Mouse (Mus musculus) hindbrain, postnatal 0 days (tissue): ENCODE measurements at regions not wholly inside any gene's neighbourhood (a gene's known extent, or its start where the extent isn't known, plus 50 kb on each side); places are given as distances from the start of the nearest gene placed in this dataset.

Source experiments
- ATAC-seq: fragments of 200-750 bp; cut with Nextera tagmentation; 2 replicates; pipeline ENCODE4 v1.8.0; 2017; ENCODE audit warnings: mild to moderate bottlenecking, moderate TSS enrichment, moderate library complexity
- DNase-seq: peaks from one replicate; pipeline ENCODE4 v3.0.0-alpha.2; 2015; ENCODE audit warnings: low spot score
- H3K27ac ChIP-seq: fragments of 300-500 bp; sonication (generic); 2 replicates; pipeline ENCODE4 v1.5.1; 2014; ENCODE audit warnings: mild to moderate bottlenecking
- H3K27me3 ChIP-seq: fragments of 300-500 bp; sonication (generic); 2 replicates; pipeline ENCODE4 v1.6.1; 2014; ENCODE audit warnings: low read length, mixed read lengths; ENCODE audit not compliant: insufficient read depth
- H3K36me3 ChIP-seq: fragments of 300-500 bp; sonication (generic); 2 replicates; pipeline ENCODE4 v1.6.1; 2014; ENCODE audit warnings: low read length, mixed read lengths; ENCODE audit not compliant: insufficient read depth
- H3K4me1 ChIP-seq: fragments of 300-500 bp; sonication (generic); 2 replicates; pipeline ENCODE4 v1.6.1; 2014; ENCODE audit warnings: antibody characterized with exemption, low read length, mixed read lengths; ENCODE audit not compliant: insufficient read depth
- H3K4me2 ChIP-seq: fragments of 300-500 bp; sonication (generic); 2 replicates; pipeline ENCODE4 v1.6.1; 2014; ENCODE audit warnings: low read depth, mild to moderate bottlenecking, low read length, moderate library complexity, mixed read lengths
- H3K4me3 ChIP-seq: fragments of 300-500 bp; sonication (generic); 2 replicates; pipeline ENCODE4 v1.5.1; 2014; ENCODE audit warnings: low read length
- H3K9ac ChIP-seq: fragments of 300-500 bp; sonication (generic); replicated peaks from 2 replicates; pipeline ENCODE4 v1.6.1; 2014; ENCODE audit warnings: mild to moderate bottlenecking, low read length, moderate library complexity, mixed read lengths
- H3K9me3 ChIP-seq: fragments of 300-500 bp; sonication (generic); 2 replicates; pipeline ENCODE4 v1.6.1; 2016; ENCODE audit warnings: low read length, mixed read lengths
- CTCF ChIP-seq: IDR thresholded peaks from 2 replicates; pipeline ENCODE4 v1.5.1; 2016; ENCODE audit warnings: antibody characterized with exemption, control low read depth, low read depth
- WGBS: fragments of 180-500 bp; shearing (Covaris S2); extraction: QIAGEN DNeasy Blood & Tissue Kit; methylation state at CpG from one replicate; pipeline ENCODE4 v1.1.7; 2014; 5-methylcytosine and 5-hydroxymethylcytosine counted together

GRCm38 (mm10) chr11:86872537-86873405 lies 65.2 kb upstream of the Dhx40 start:
- Histone ChIP-seq H3K9me3 (no peaks in the 10 kb centered on the region), H3K9ac (no peak overlapping the region), H3K27me3 (no peaks in the 10 kb centered on the region), H3K4me3 (no peak overlapping the region), H3K4me2 (no peak overlapping the region), H3K4me1 (peaks cover 6% of the 10 kb centered on the region; the same call in 1 of the 2 replicates), H3K27ac (no peak overlapping the region), H3K36me3 (no peaks in the 10 kb centered on the region)
- peak; percentile 48 for DNase-seq
- 56% methylated on average over 10 of the region's 10 CpGs for WGBS
- ATAC-seq: 0 out of 2 replicates have a peak, but pooled peaks have one; percentile 43
- no peak for TF ChIP-seq CTCF

- H3K4me1 ChIP-seq: peaks cover 6% of the 10 kb centered on the region; the same call in 1 of the 2 replicates
- 55% methylated on average over 4 of the region's 4 CpGs for WGBS
- no peak overlapping the region for H3K9ac ChIP-seq
- DNase-seq: no peak
- no peaks in the 10 kb centered on the region for H3K9me3 ChIP-seq
- H3K4me2 ChIP-seq: no peak overlapping the region
- H3K36me3 ChIP-seq: no peaks in the 10 kb centered on the region
- H3K4me3 ChIP-seq: no peak overlapping the region
- no peak for ATAC-seq
- H3K27ac ChIP-seq: no peak overlapping the region
- no peaks in the 10 kb centered on the region for H3K27me3 ChIP-seq
- no peak for TF ChIP-seq CTCF
These were observed 64.2 kb upstream of the Dhx40 start for GRCm38 (mm10) chr11:86871782-86872181.

GRCm38 (mm10) chr11:86870486-86871165 lies 63.1 kb upstream of the Dhx40 start:
- Histone ChIP-seq H3K9ac (no peak overlapping the region), H3K9me3 (no peaks in the 10 kb centered on the region), H3K36me3 (no peaks in the 10 kb centered on the region), H3K4me2 (no peak overlapping the region), H3K4me1 (peaks cover 6% of the 10 kb centered on the region; the same call in 1 of the 2 replicates), H3K4me3 (no peak overlapping the region), H3K27me3 (no peaks in the 10 kb centered on the region), H3K27ac (no peak overlapping the region)
- ATAC-seq (no peak), DNase-seq (no peak)
- no peak for TF ChIP-seq CTCF
- 83% methylated on average over 9 of the region's 9 CpGs for WGBS

- no peak for DNase-seq
- no peaks in the 10 kb centered on the region for H3K27me3 ChIP-seq
These were observed 59.4 kb upstream of the Dhx40 start for GRCm38 (mm10) chr11:86866931-86867330.

GRCm38 (mm10) chr11:86859864-86860528 lies 52.5 kb upstream of the Dhx40 start:
- Histone ChIP-seq H3K9me3 (no peaks in the 10 kb centered on the region), H3K27ac (no peak overlapping the region), H3K4me2 (no peak overlapping the region), H3K9ac (no peak overlapping the region), H3K27me3 (no peaks in the 10 kb centered on the region), H3K4me1 (0 out of 2 replicates have a peak, but pooled peaks cover 4% of the 10 kb centered on the region), H3K4me3 (no peak overlapping the region), H3K36me3 (no peaks in the 10 kb centered on the region)
- ATAC-seq (no peak), DNase-seq (no peak)
- no peak for TF ChIP-seq CTCF
- WGBS: 71% methylated on average over 8 of the region's 8 CpGs

More at GRCm38 (mm10) chr11:86866931-86867330, 59.4 kb upstream of the Dhx40 start:
- Histone ChIP-seq H3K27ac (no peak overlapping the region), H3K36me3 (no peaks in the 10 kb centered on the region), H3K4me2 (no peak overlapping the region), H3K4me3 (no peak overlapping the region), H3K4me1 (no peaks in the 10 kb centered on the region), H3K9ac (no peak overlapping the region), H3K9me3 (no peaks in the 10 kb centered on the region)
- no peak for ATAC-seq
- 43% methylated on average over 10 of the region's 10 CpGs for WGBS
- TF ChIP-seq CTCF: no peak

GRCm38 (mm10) chr11:86859236-86859817 lies 51.8 kb upstream of the Dhx40 start:
- Histone ChIP-seq H3K36me3 (no peaks in the 10 kb centered on the region), H3K9me3 (no peaks in the 10 kb centered on the region), H3K4me1 (0 out of 2 replicates have a peak, but pooled peaks cover 4% of the 10 kb centered on the region), H3K9ac (no peak overlapping the region), H3K4me3 (no peak overlapping the region), H3K4me2 (no peak overlapping the region), H3K27me3 (no peaks in the 10 kb centered on the region), H3K27ac (no peak overlapping the region)
- ATAC-seq: no peak
- WGBS: 78% methylated on average over 9 of the region's 9 CpGs
- no peak for DNase-seq
- no peak for TF ChIP-seq CTCF
